Mouse (Mus musculus) adrenal gland, adult 10 weeks (tissue): ENCODE results near the gene Hvcn1. TPM values are rescaled to one million over a fixed set of nuclear protein-coding genes. Genes with fewer than 3 reads are reported as not detected.

Experiments
- polyA plus RNA-seq: library from polyadenylated mRNA; stranded (reverse); fragments of 350-450 nt; fragmentation: Illumina TruSeq; extraction: RNeasy Lipid Tissue Mini Kit (QIAGEN cat#74804); gene quantifications from one replicate; pipeline ENCODE4 v1.2.3, GENCODE M21; 2014; ENCODE audit warnings: low read depth, low replicate concordance

Hvcn1 gene
- polyA plus RNA-seq, result not detected

GRCm38 (mm10) chr5:122206475-122206874 is at the start of gene Hvcn1:
Gene Hvcn1, plus strand, starts transcription at chr5:122206804.

GRCm38 (mm10) chr5:122157827-122158381 is 48.7 kb upstream of the Hvcn1 start, which contains the start of gene Ppp1cc:
Gene Ppp1cc, plus strand, starts transcription at chr5:122158278.

GRCm38 (mm10) chr5:122263933-122264905 is 57.6 kb downstream of the Hvcn1 start, which contains the start of gene Tctn1:
Gene Tctn1, minus strand, starts transcription at chr5:122264460.

GRCm38 (mm10) chr5:122284183-122285028 is 77.8 kb downstream of the Hvcn1 start, which contains the start of gene Pptc7:
Gene Pptc7, plus strand, starts transcription at chr5:122284365.

Other genes starting within 250 kb of the Hvcn1 start
- 1.5 TPM for gene Cux2, start 156.7 kb upstream of the Hvcn1 start, polyA plus RNA-seq
- not detected for gene Myl2, start 105.9 kb upstream of the Hvcn1 start, polyA plus RNA-seq
- not detected for gene Ccdc63, start 66.0 kb upstream of the Hvcn1 start, polyA plus RNA-seq
- gene Ppp1cc, start 48.5 kb upstream of the Hvcn1 start, polyA plus RNA-seq, result 371 TPM
- 2.3 TPM for gene Tctn1, start 57.7 kb downstream of the Hvcn1 start, polyA plus RNA-seq
- gene Pptc7, start 77.6 kb downstream of the Hvcn1 start, polyA plus RNA-seq, result 80.2 TPM
- gene Rad9b, start 147.4 kb downstream of the Hvcn1 start, polyA plus RNA-seq, result 5.4 TPM
- gene Vps29, start 147.6 kb downstream of the Hvcn1 start, polyA plus RNA-seq, result 230 TPM
- gene Gpn3, start 165.1 kb downstream of the Hvcn1 start, polyA plus RNA-seq, result 30.3 TPM
- 16.1 TPM for gene Fam216a, start 165.6 kb downstream of the Hvcn1 start, polyA plus RNA-seq
- 184 TPM for gene Arpc3, start 185.1 kb downstream of the Hvcn1 start, polyA plus RNA-seq
- gene Anapc7, start 214.9 kb downstream of the Hvcn1 start, polyA plus RNA-seq, result 9.9 TPM